Mouse (Mus musculus): ENCODE measurements around the gene Dhrs2. TPM values are rescaled to one million over a fixed set of nuclear protein-coding genes. Genes with fewer than 3 reads are reported as not detected.

Gene Dhrs2
- polyA plus RNA-seq, 1 experiment = 2.9 TPM

GRCm38 (mm10) chr14:55189351-55189769 lies 32.4 kb upstream of the Dhrs2 start:
- H3K27me3 ChIP-seq (ENCODE audit: control insufficient read depth, insufficient read depth, low read length) = no peaks in the 10 kb centered on the region
- H3K4me3 ChIP-seq (ENCODE audit: control insufficient read depth, low read depth, low read length) = no peak overlapping the region
- TF ChIP-seq CTCF (IDR thresholded peaks at IDR 0.05; ENCODE audit: control insufficient read depth, insufficient read depth, insufficient replicate concordance, low read depth, low read length) = no peak
- TF ChIP-seq POLR2A (IDR thresholded peaks at IDR 0.05; ENCODE audit: control insufficient read depth, low read depth, low read length) = no peak
- H3K36me3 ChIP-seq (ENCODE audit: control insufficient read depth, insufficient read depth, low read length) = no peaks in the 10 kb centered on the region
- no peak overlapping the region for H3K27ac ChIP-seq (ENCODE audit: control insufficient read depth, insufficient read depth, low read depth, low read length)
- no peaks in the 10 kb centered on the region for H3K4me1 ChIP-seq (ENCODE audit: control insufficient read depth, insufficient read depth, low read length)

DNA sequence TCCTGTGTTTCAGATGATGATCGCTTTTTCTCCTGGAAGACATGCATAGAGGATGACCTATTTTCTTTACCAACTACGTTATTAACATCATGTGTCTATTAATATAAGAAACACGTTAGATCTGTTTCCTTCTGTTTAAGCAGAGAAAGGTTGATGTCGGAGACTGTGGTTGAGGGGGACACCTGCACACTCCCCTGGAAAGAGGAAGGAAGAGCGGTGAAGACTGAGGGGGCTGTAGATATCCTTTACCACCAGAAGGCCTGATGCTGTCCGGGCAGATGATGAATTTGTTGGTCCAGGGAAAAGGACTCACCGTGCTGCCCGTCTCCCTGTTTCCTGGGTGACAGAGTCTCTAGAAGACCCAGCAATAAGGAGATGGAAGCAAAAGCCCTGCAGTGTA lies 28.5 kb upstream of the Dhrs2 start:
- no peaks in the 10 kb centered on the region for H3K27me3 ChIP-seq (ENCODE audit: control insufficient read depth, insufficient read depth, low read length)
- no peak overlapping the region for H3K4me3 ChIP-seq (ENCODE audit: control insufficient read depth, low read depth, low read length)
- TF ChIP-seq POLR2A (IDR thresholded peaks at IDR 0.05; ENCODE audit: control insufficient read depth, low read depth, low read length) = no peak
- no peak for TF ChIP-seq CTCF (IDR thresholded peaks at IDR 0.05; ENCODE audit: control insufficient read depth, insufficient read depth, insufficient replicate concordance, low read depth, low read length)
- no peak overlapping the region for H3K27ac ChIP-seq (ENCODE audit: control insufficient read depth, insufficient read depth, low read depth, low read length)
- H3K4me1 ChIP-seq (ENCODE audit: control insufficient read depth, insufficient read depth, low read length) = no peaks in the 10 kb centered on the region
- no peaks in the 10 kb centered on the region for H3K36me3 ChIP-seq (ENCODE audit: control insufficient read depth, insufficient read depth, low read length)

DNA sequence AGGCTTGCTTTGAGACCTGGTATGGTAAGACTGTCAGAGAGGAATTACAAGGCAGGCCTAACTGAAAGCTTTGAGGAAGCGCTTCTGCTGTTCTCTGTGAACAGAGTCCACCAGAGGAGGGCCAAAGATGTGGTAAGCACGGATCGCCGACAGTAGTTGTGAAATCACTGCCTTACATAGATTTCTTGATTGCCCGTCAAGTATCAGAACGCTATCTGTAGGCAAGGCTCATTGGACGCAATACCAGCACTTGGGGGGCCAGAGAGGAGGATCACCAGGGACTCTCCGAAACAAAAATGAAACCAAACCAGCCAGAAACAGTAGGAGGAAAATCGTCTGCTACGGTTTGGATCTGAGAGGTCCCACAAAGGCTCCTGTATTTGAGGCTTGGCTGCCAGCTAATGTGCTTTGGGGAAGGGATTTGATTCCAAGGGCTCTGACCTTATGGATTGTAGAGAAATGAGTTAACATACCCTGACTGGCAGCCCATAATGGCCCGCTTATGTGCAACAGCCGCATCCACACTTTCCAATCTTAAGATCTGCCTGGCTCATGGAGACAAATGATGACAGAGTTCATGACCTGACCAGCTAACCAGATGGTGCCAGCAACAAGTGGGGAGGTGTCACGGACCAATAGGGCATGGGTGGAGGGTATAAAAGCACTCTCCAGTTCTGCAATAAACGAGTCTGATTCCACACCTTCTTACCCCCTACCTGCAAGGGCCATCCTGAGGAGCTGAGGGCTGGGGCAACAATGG lies 27.8 kb upstream of the Dhrs2 start:
- no peak overlapping the region for H3K27ac ChIP-seq (ENCODE audit: control insufficient read depth, insufficient read depth, low read depth, low read length)
- H3K36me3 ChIP-seq (ENCODE audit: control insufficient read depth, insufficient read depth, low read length) = no peaks in the 10 kb centered on the region
- H3K4me1 ChIP-seq (ENCODE audit: control insufficient read depth, insufficient read depth, low read length) = no peaks in the 10 kb centered on the region
- H3K4me3 ChIP-seq (ENCODE audit: control insufficient read depth, low read depth, low read length) = no peak overlapping the region
- TF ChIP-seq POLR2A (IDR thresholded peaks at IDR 0.05; ENCODE audit: control insufficient read depth, low read depth, low read length) = no peak
- no peak for TF ChIP-seq CTCF (IDR thresholded peaks at IDR 0.05; ENCODE audit: control insufficient read depth, insufficient read depth, insufficient replicate concordance, low read depth, low read length)
- no peaks in the 10 kb centered on the region for H3K27me3 ChIP-seq (ENCODE audit: control insufficient read depth, insufficient read depth, low read length)

- TF ChIP-seq CTCF (IDR thresholded peaks at IDR 0.05; ENCODE audit: control insufficient read depth, insufficient read depth, insufficient replicate concordance, low read depth, low read length) = no peak
- H3K36me3 ChIP-seq (ENCODE audit: control insufficient read depth, insufficient read depth, low read length) = no peaks in the 10 kb centered on the region
Observed at GRCm38 (mm10) chr14:55194786-55195185, 27.0 kb upstream of the Dhrs2 start.

GRCm38 (mm10) chr14:55197121-55197520 lies 24.7 kb upstream of the Dhrs2 start:
- H3K36me3 ChIP-seq (ENCODE audit: control insufficient read depth, insufficient read depth, low read length) = no peaks in the 10 kb centered on the region

More at GRCm38 (mm10) chr14:55194786-55195185, 27.0 kb upstream of the Dhrs2 start:
- Histone ChIP-seq H3K4me3 (ENCODE audit: control insufficient read depth, low read depth, low read length) (no peak overlapping the region), H3K4me1 (ENCODE audit: control insufficient read depth, insufficient read depth, low read length) (no peaks in the 10 kb centered on the region), H3K27me3 (ENCODE audit: control insufficient read depth, insufficient read depth, low read length) (no peaks in the 10 kb centered on the region), H3K27ac (ENCODE audit: control insufficient read depth, insufficient read depth, low read depth, low read length) (no peak overlapping the region)

GRCm38 (mm10) chr14:55198187-55198586 lies 23.6 kb upstream of the Dhrs2 start:
- TF ChIP-seq POLR2A (IDR thresholded peaks at IDR 0.05; ENCODE audit: control insufficient read depth, low read depth, low read length) = no peak
- no peak for TF ChIP-seq CTCF (IDR thresholded peaks at IDR 0.05; ENCODE audit: control insufficient read depth, insufficient read depth, insufficient replicate concordance, low read depth, low read length)
- Histone ChIP-seq H3K27me3 (ENCODE audit: control insufficient read depth, insufficient read depth, low read length) (no peaks in the 10 kb centered on the region), H3K27ac (ENCODE audit: control insufficient read depth, insufficient read depth, low read depth, low read length) (no peak overlapping the region), H3K4me3 (ENCODE audit: control insufficient read depth, low read depth, low read length) (no peak overlapping the region), H3K4me1 (ENCODE audit: control insufficient read depth, insufficient read depth, low read length) (no peaks in the 10 kb centered on the region), H3K36me3 (ENCODE audit: control insufficient read depth, insufficient read depth, low read length) (no peaks in the 10 kb centered on the region)

More at GRCm38 (mm10) chr14:55197121-55197520, 24.7 kb upstream of the Dhrs2 start:
- TF ChIP-seq POLR2A (IDR thresholded peaks at IDR 0.05; ENCODE audit: control insufficient read depth, low read depth, low read length) = no peak
- Histone ChIP-seq H3K27ac (ENCODE audit: control insufficient read depth, insufficient read depth, low read depth, low read length) (no peak overlapping the region), H3K4me1 (ENCODE audit: control insufficient read depth, insufficient read depth, low read length) (no peaks in the 10 kb centered on the region), H3K4me3 (ENCODE audit: control insufficient read depth, low read depth, low read length) (no peak overlapping the region), H3K27me3 (ENCODE audit: control insufficient read depth, insufficient read depth, low read length) (no peaks in the 10 kb centered on the region)

DNA sequence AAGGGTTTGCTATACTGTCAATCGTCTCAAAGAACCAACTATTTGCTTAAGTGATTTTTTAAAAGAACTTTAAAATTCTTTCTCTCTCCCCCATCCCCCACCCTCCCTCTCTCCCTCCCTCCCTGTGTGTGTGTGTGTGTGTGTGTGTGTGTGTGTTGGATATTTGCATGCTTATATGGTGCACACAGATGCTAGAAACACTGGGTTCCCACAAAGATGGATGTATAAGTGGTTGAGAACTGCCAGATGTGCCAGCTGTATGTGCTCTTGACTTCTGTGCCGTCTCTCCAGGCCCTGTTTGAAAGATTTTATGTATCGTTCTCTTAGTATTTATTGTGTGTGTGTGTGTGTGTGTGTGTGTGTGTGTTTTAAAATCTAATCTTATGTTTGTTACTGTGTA lies 17.3 kb upstream of the Dhrs2 start:
- H3K27ac ChIP-seq (ENCODE audit: control insufficient read depth, insufficient read depth, low read depth, low read length) = no peak overlapping the region
- H3K27me3 ChIP-seq (ENCODE audit: control insufficient read depth, insufficient read depth, low read length) = no peaks in the 10 kb centered on the region
- no peaks in the 10 kb centered on the region for H3K36me3 ChIP-seq (ENCODE audit: control insufficient read depth, insufficient read depth, low read length)
- TF ChIP-seq CTCF (IDR thresholded peaks at IDR 0.05; ENCODE audit: control insufficient read depth, insufficient read depth, insufficient replicate concordance, low read depth, low read length) (no peak), POLR2A (IDR thresholded peaks at IDR 0.05; ENCODE audit: control insufficient read depth, low read depth, low read length) (no peak)
- no peak overlapping the region for H3K4me3 ChIP-seq (ENCODE audit: control insufficient read depth, low read depth, low read length)
- no peaks in the 10 kb centered on the region for H3K4me1 ChIP-seq (ENCODE audit: control insufficient read depth, insufficient read depth, low read length)

Measured in testis, adult 2 months (tissue).